Mouse (Mus musculus) MEL (cell line): ENCODE measurements around the gene Adgre1. TPM values are rescaled to one million over a fixed set of nuclear protein-coding genes. Genes with fewer than 3 reads are reported as not detected.

Source experiments
- DNase-seq: peaks from one replicate; pipeline ENCODE4 v3.0.0; 2011; ENCODE audit warnings: low read depth, low spot score
- H3K27ac ChIP-seq: 2 replicates; pipeline ENCODE4 v1.5.1; 2012; ENCODE audit warnings: low read depth, mild to moderate bottlenecking, control low read depth, low read length, moderate library complexity; ENCODE audit not compliant: control insufficient read depth
- H3K27me3 ChIP-seq, 2 experiments: fragments of 150-350 bp in 1 of 2; sonication (generic) in 1 of 2; 2 replicates each; pipeline ENCODE4 v1.6.1; 2012; ENCODE audit warnings: low read length in 2 of 2, mild to moderate bottlenecking in 2 of 2, improper control_type of control experiment in 1 of 2, moderate library complexity in 1 of 2; ENCODE audit not compliant: insufficient read depth in 2 of 2, control insufficient read depth in 1 of 2
- H3K36me3 ChIP-seq, 2 experiments: 2 replicates each; pipeline ENCODE4 v1.6.1; 2012 to 2014; ENCODE audit warnings: low read length in 2 of 2, improper control_type of control experiment in 1 of 2, inconsistent platforms in 1 of 2, mild to moderate bottlenecking in 1 of 2; ENCODE audit not compliant: insufficient read depth in 2 of 2, control insufficient read depth in 1 of 2
- H3K4me1 ChIP-seq, 2 experiments: fragments of 150-350 bp in 1 of 2; sonication (generic) in 1 of 2; 2 replicates each; pipeline ENCODE4 v1.6.1; 2012; ENCODE audit warnings: low read length in 2 of 2, improper control_type of control experiment in 1 of 2, mild to moderate bottlenecking in 1 of 2; ENCODE audit not compliant: insufficient read depth in 2 of 2, control insufficient read depth in 1 of 2
- H3K4me3 ChIP-seq, 2 experiments: fragments of 150-350 bp in 1 of 2; sonication (generic) in 1 of 2; 2 replicates each; pipeline ENCODE4 v1.5.1; 2012; ENCODE audit warnings: low read depth in 2 of 2, low read length in 2 of 2, mild to moderate bottlenecking in 2 of 2, moderate library complexity in 2 of 2, control low read depth in 1 of 2, improper control_type of control experiment in 1 of 2; ENCODE audit not compliant: control insufficient read depth in 1 of 2, insufficient read depth in 1 of 2
- H3K79me2 ChIP-seq: 2 replicates; pipeline ENCODE4 v1.6.1; 2012; ENCODE audit warnings: mild to moderate bottlenecking, low read length, moderate library complexity; ENCODE audit not compliant: control insufficient read depth, poor library complexity, insufficient read depth
- H3K9ac ChIP-seq: 2 replicates; pipeline ENCODE4 v1.6.1; 2012; ENCODE audit warnings: low read depth, mild to moderate bottlenecking, control low read depth, low read length, moderate library complexity; ENCODE audit not compliant: control insufficient read depth, poor library complexity, severe bottlenecking
- H3K9me3 ChIP-seq: fragments of 150-350 bp; sonication (generic); replicated peaks from 2 replicates; pipeline ENCODE4 v1.6.1; 2012; ENCODE audit warnings: mild to moderate bottlenecking, low read length, improper control_type of control experiment, moderate library complexity; ENCODE audit not compliant: insufficient read depth
- BHLHE40 ChIP-seq: IDR thresholded peaks from 2 replicates; pipeline ENCODE4 v1.6.1; 2012; ENCODE audit warnings: low read depth, mild to moderate bottlenecking, inconsistent platforms, low read length, improper control_type of control experiment, borderline replicate concordance
- CHD1 ChIP-seq: IDR thresholded peaks from 2 replicates; pipeline ENCODE4 v1.6.1; 2012; ENCODE audit warnings: low read depth, mild to moderate bottlenecking, inconsistent platforms, low read length, improper control_type of control experiment
- CHD2 ChIP-seq: IDR thresholded peaks from 2 replicates; pipeline ENCODE4 v1.6.1; 2011; ENCODE audit warnings: low read length, improper control_type of control experiment
- E2F4 ChIP-seq: IDR thresholded peaks from 2 replicates; pipeline ENCODE4 v1.6.1; 2011; ENCODE audit warnings: low read depth, low read length, improper control_type of control experiment, borderline replicate concordance
- ELF1 ChIP-seq: IDR thresholded peaks from 2 replicates; pipeline ENCODE4 v1.6.1; 2014; ENCODE audit warnings: low read depth, mild to moderate bottlenecking, inconsistent platforms, low read length, improper control_type of control experiment, moderate library complexity
- EP300 ChIP-seq, 2 experiments: IDR thresholded peaks; 2 replicates each; pipeline ENCODE4 v1.6.1; 2011; ENCODE audit warnings: improper control_type of control experiment in 2 of 2, low read length in 2 of 2, low read depth in 1 of 2, mild to moderate bottlenecking in 1 of 2
- ETS1 ChIP-seq: IDR thresholded peaks from 2 replicates; pipeline ENCODE4 v1.6.1; 2012; ENCODE audit warnings: low read depth, mild to moderate bottlenecking, inconsistent platforms, low read length, improper control_type of control experiment, moderate library complexity
- GABPA ChIP-seq: IDR thresholded peaks from 2 replicates; pipeline ENCODE4 v1.6.1; 2012; ENCODE audit warnings: low read depth, mild to moderate bottlenecking, inconsistent platforms, low read length, improper control_type of control experiment, moderate library complexity
- GATA1 ChIP-seq: IDR thresholded peaks from 2 replicates; pipeline ENCODE4 v1.6.1; 2011; ENCODE audit warnings: low read depth, low read length, improper control_type of control experiment
- HCFC1 ChIP-seq: IDR thresholded peaks from 2 replicates; pipeline ENCODE4 v1.6.1; 2012; ENCODE audit warnings: low read depth, mild to moderate bottlenecking, inconsistent platforms, low read length, improper control_type of control experiment, moderate library complexity
- JUND ChIP-seq: IDR thresholded peaks from 2 replicates; pipeline ENCODE4 v1.6.1; 2011; ENCODE audit warnings: low read depth, mild to moderate bottlenecking, improper control_type of control experiment, low read length
- KAT2A ChIP-seq: conservative IDR thresholded peaks from 2 replicates; pipeline ENCODE4 v1.6.1; 2012; ENCODE audit warnings: low read depth, low read length, improper control_type of control experiment, inconsistent platforms
- MAFK ChIP-seq: IDR thresholded peaks from 2 replicates; pipeline ENCODE4 v1.6.1; 2011; ENCODE audit warnings: low read depth, mild to moderate bottlenecking, low read length, improper control_type of control experiment, borderline replicate concordance
- MAX ChIP-seq: IDR thresholded peaks from 2 replicates; pipeline ENCODE4 v1.6.1; 2011; ENCODE audit warnings: low read length, improper control_type of control experiment
- MAZ ChIP-seq: IDR thresholded peaks from 2 replicates; pipeline ENCODE4 v1.6.1; 2012; ENCODE audit warnings: low read depth, mild to moderate bottlenecking, inconsistent platforms, low read length, improper control_type of control experiment
- MEF2A ChIP-seq: IDR thresholded peaks from 2 replicates; pipeline ENCODE4 v1.6.1; 2014; ENCODE audit warnings: low read depth, mild to moderate bottlenecking, inconsistent platforms, low read length, improper control_type of control experiment; ENCODE audit not compliant: poor library complexity, insufficient replicate concordance, severe bottlenecking; ENCODE audit errors: extremely low read depth
- MXI1 ChIP-seq: IDR thresholded peaks from 2 replicates; pipeline ENCODE4 v1.6.1; 2011; ENCODE audit warnings: mild to moderate bottlenecking, low read depth, low read length, improper control_type of control experiment
- MYB ChIP-seq: IDR thresholded peaks from 2 replicates; pipeline ENCODE4 v1.6.1; 2011; ENCODE audit warnings: mild to moderate bottlenecking, low read depth, low read length, improper control_type of control experiment
- MYC ChIP-seq: IDR thresholded peaks from 2 replicates; pipeline ENCODE4 v1.6.1; 2011; ENCODE audit warnings: low read depth, mild to moderate bottlenecking, low read length, improper control_type of control experiment, moderate library complexity
- NELFE ChIP-seq: IDR thresholded peaks from 2 replicates; pipeline ENCODE4 v1.6.1; 2011; ENCODE audit warnings: low read depth, low read length, improper control_type of control experiment
- NRF1 ChIP-seq: IDR thresholded peaks from 2 replicates; pipeline ENCODE4 v1.6.1; 2014; ENCODE audit warnings: low read depth, mild to moderate bottlenecking, inconsistent platforms, low read length, improper control_type of control experiment, moderate library complexity; ENCODE audit not compliant: poor library complexity, insufficient read depth, severe bottlenecking
- POLR2A ChIP-seq, 2 experiments: IDR thresholded peaks; 2 replicates each; pipeline ENCODE4 v1.6.1; 2011 to 2012; ENCODE audit warnings: low read length in 2 of 2, mild to moderate bottlenecking in 2 of 2, control low read depth in 1 of 2, improper control_type of control experiment in 1 of 2, low read depth in 1 of 2, moderate library complexity in 1 of 2; ENCODE audit not compliant: control insufficient read depth in 1 of 2, insufficient read depth in 1 of 2, poor library complexity in 1 of 2
- POLR2AphosphoS5 ChIP-seq: IDR thresholded peaks from 2 replicates; pipeline ENCODE4 v1.6.1; 2012; ENCODE audit warnings: low read depth, borderline replicate concordance, mild to moderate bottlenecking, inconsistent platforms, low read length, moderate library complexity, mixed read lengths
- SIN3A ChIP-seq: IDR thresholded peaks from 2 replicates; pipeline ENCODE4 v1.6.1; 2012; ENCODE audit warnings: low read length, improper control_type of control experiment, inconsistent platforms
- SMC3 ChIP-seq: IDR thresholded peaks from 2 replicates; pipeline ENCODE4 v1.6.1; 2011; ENCODE audit warnings: low read depth, low read length, improper control_type of control experiment
- TAL1 ChIP-seq: IDR thresholded peaks from 2 replicates; pipeline ENCODE4 v1.6.1; 2012; ENCODE audit warnings: mild to moderate bottlenecking, inconsistent platforms, low read length, moderate library complexity, mixed read lengths
- TBP ChIP-seq: IDR thresholded peaks from 2 replicates; pipeline ENCODE4 v1.8.0; 2011; ENCODE audit warnings: low read depth, low read length, improper control_type of control experiment
- UBTF ChIP-seq: IDR thresholded peaks from 2 replicates; pipeline ENCODE4 v1.6.1; 2012; ENCODE audit warnings: low read depth, mild to moderate bottlenecking, inconsistent platforms, low read length, improper control_type of control experiment, moderate library complexity, borderline replicate concordance; ENCODE audit not compliant: insufficient read depth
- USF1 ChIP-seq: IDR thresholded peaks from 2 replicates; pipeline ENCODE4 v1.6.1; 2014; ENCODE audit warnings: low read depth, mild to moderate bottlenecking, inconsistent platforms, low read length, improper control_type of control experiment, moderate library complexity
- ZC3H11A ChIP-seq: IDR thresholded peaks from 2 replicates; pipeline ENCODE4 v1.6.1; 2012; ENCODE audit warnings: low read depth, mild to moderate bottlenecking, inconsistent platforms, low read length, improper control_type of control experiment
- ZMIZ1 ChIP-seq: IDR thresholded peaks from 2 replicates; pipeline ENCODE4 v1.6.1; 2012; ENCODE audit warnings: low read depth, mild to moderate bottlenecking, inconsistent platforms, low read length, improper control_type of control experiment, moderate library complexity
- ZNF384 ChIP-seq: IDR thresholded peaks from 2 replicates; pipeline ENCODE4 v1.6.1; 2012; ENCODE audit warnings: low read depth, mild to moderate bottlenecking, inconsistent platforms, low read length, improper control_type of control experiment
- polyA plus RNA-seq, 2 experiments: library from polyadenylated mRNA; stranded (reverse) in 1 of 2; unstranded in 1 of 2; fragments of >175 nt in 1 of 2; fragments of >200 nt in 1 of 2; gene quantifications; 2 replicates each; pipeline versions ENCODE4 v1.2.1 to v1.2.4; 2012; ENCODE audit warnings: low replicate concordance in 2 of 2, low read depth in 1 of 2; ENCODE audit not compliant: insufficient read length in 2 of 2, insufficient read depth in 1 of 2, missing spikeins in 1 of 2
- total RNA-seq: library from RNA; depleted of rRNA; stranded (reverse); fragments of 300-350 nt; gene quantifications from 2 replicates; pipeline ENCODE4 v1.2.3, GENCODE M21; 2012

The Adgre1 gene
- total and polyA plus RNA-seq, 3 experiments = not detected

DNA sequence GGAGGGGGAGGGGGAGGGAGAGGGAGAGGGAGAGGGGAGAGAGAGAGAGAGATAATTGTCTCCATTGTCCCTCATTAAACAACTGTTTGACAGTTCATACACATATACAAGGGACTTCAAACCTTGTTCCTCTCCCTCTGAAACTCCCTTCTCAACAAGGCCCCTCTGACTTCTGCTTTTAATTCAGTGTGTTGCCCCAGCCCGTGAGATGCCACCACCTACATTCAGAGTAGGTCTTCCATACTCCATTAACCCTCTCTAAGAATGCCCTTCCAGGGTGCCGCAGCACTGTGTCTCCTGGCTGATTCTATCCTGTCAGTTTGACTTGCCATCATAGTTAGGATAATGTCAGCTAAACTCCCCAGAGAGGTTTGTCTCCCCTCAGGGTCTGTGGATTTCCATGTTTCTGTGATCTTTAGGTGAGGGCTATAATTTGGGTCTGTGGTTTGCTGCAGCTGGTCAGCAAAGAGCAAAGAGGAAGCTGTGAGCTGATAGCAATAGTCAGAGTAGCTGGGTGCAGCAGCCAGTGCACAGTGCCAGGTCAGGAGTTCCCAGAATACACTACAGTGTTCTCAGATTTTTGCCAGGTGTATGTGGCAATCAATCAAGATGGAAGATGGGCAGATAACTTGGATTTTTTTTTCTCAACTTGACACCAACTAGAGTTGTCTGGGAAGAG lies 14.3 kb upstream of the Adgre1 start (continued):
- no peak for TF ChIP-seq POLR2A (IDR thresholded peaks at IDR 0.05; ENCODE audit: control insufficient read depth in 1 of 2, insufficient read depth in 1 of 2, low read depth in 1 of 2, low read length in 2 of 2, poor library complexity in 1 of 2)
- TF ChIP-seq GABPA = no peak
- TF ChIP-seq ELF1 = no peak
- TF ChIP-seq TAL1 = 0 out of 2 replicates have a peak, but pooled peaks have one; percentile 12
- no peak for TF ChIP-seq MYC
- TF ChIP-seq GATA1 = 0 out of 2 replicates have a peak, but pooled peaks have one; percentile 21
- no peak for TF ChIP-seq UBTF
- no peak for TF ChIP-seq USF1

DNA sequence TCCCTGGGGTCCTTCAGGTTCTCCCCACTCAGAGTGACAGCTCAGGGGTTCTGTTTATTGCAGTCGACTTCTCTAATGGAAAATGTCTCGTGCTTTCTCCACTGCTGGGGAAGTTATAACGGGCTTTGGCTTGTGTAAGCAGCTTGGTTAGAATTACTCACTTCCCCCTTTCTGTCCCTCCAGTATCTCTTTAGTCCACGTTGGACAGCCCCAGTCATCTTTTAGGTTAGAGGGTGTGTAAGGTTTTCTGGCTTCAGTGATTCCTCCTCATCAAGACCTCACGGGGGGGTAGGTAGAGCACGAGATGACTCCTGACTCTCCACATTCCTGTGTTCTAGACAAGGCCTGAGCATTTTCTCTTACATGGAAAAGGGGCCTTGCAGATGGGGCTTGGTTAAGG lies 11.5 kb upstream of the Adgre1 start:
- peaks cover 0 to 8% of the 10 kb centered on the region in 2 experiments; a peak in 2 of 4 replicates for H3K36me3 ChIP-seq
- no peaks in the 10 kb centered on the region; a peak in 1 of 4 replicates for H3K27me3 ChIP-seq
- peak; percentile 87 for DNase-seq
- H3K27ac ChIP-seq = peak overlapping the region; percentile 9; the same call in 1 of the 2 replicates
- H3K9ac ChIP-seq = no peak overlapping the region; the same call in 1 of the 2 replicates
- H3K4me1 ChIP-seq = peaks cover 3 to 16% of the 10 kb centered on the region in 2 experiments
- H3K79me2 ChIP-seq = no peaks in the 10 kb centered on the region
- H3K4me3 ChIP-seq = no peak overlapping the region
- no peaks in the 10 kb centered on the region for H3K9me3 ChIP-seq
- TF ChIP-seq MYB = 0 out of 2 replicates have a peak, but pooled peaks have one; percentile 23
- TF ChIP-seq CHD2 = no peak
- no peak for TF ChIP-seq CHD1
- 0 out of 2 replicates have a peak, but pooled peaks have one; percentile 38 for TF ChIP-seq SIN3A
- TF ChIP-seq ZC3H11A = no peak
- peak; percentile 62 for TF ChIP-seq MAX
- no peak for TF ChIP-seq GABPA
- TF ChIP-seq E2F4 = no peak
- no peak for TF ChIP-seq POLR2AphosphoS5
- TF ChIP-seq MYC = peak; percentile 74
- TF ChIP-seq ZMIZ1 = no peak
- 0 out of 2 replicates have a peak, but pooled peaks have one; percentile 29 for TF ChIP-seq ELF1
- TF ChIP-seq NRF1 = no peak
- 0 out of 2 replicates have a peak, but pooled peaks have one; percentile 10 for TF ChIP-seq MAFK
- TF ChIP-seq POLR2A (IDR thresholded peaks at IDR 0.05; ENCODE audit: control insufficient read depth in 1 of 2, insufficient read depth in 1 of 2, low read depth in 1 of 2, low read length in 2 of 2, poor library complexity in 1 of 2) = no peak
- TF ChIP-seq MXI1 = peak; percentile 53; the same call in 1 of the 2 replicates
- no peak for TF ChIP-seq HCFC1
- TF ChIP-seq JUND = 0 out of 2 replicates have a peak, but pooled peaks have one; percentile 21
- TF ChIP-seq NELFE = 0 out of 2 replicates have a peak, but pooled peaks have one; percentile 11
- TF ChIP-seq SMC3 = 0 out of 2 replicates have a peak, but pooled peaks have one; percentile 3
- no peak for TF ChIP-seq KAT2A
- TF ChIP-seq ETS1 = peak; percentile 36; the same call in 1 of the 2 replicates
- no peak for TF ChIP-seq MEF2A
- peak; percentile 75 for TF ChIP-seq BHLHE40
- peak; percentile 58 for TF ChIP-seq TAL1
- no peak for TF ChIP-seq MAZ
- TF ChIP-seq TBP = peak; percentile 71
- peak; percentile 77 to 82 for TF ChIP-seq EP300 (IDR thresholded peaks at IDR 0.05; ENCODE audit: low read depth in 1 of 2, low read length in 2 of 2)
- TF ChIP-seq ZNF384 = no peak
